In genomic region chr15:84556674-84557073, GRCm38 (mm10) we compare ENCODE assay signal across 9 mouse cellular contexts. TPM values are rescaled to one million over a fixed set of nuclear protein-coding genes. Genes with fewer than 3 reads are reported as not detected.
DNase-seq lines count a peak whose midpoint lies in the region; ATAC-seq and TF ChIP-seq lines count a peak whose summit lies in the region.
"Had no signal": no experiment of that assay in that cellular context is flagged by ENCODE, and none has a peak within 500 bp of the region (broad histone marks: within the 10 kb centered on the region; RNA-seq: fewer than 3 reads in every experiment).

No protein-coding gene starts in this region.

- H3K4me2 ChIP-seq in heart, embryonic 15.5 days = peak overlapping the region; percentile 86
- H3K4me2 ChIP-seq in forebrain, embryonic 11.5 days (ENCODE audit: low read depth, low read length, severe bottlenecking) = peak overlapping the region; percentile 81
- peak overlapping the region; percentile 86 for H3K4me2 ChIP-seq in limb, embryonic 14.5 days (replicated peaks; ENCODE audit: low read depth, low read length, severe bottlenecking)

- TF ChIP-seq POLR2A in limb, embryonic 14.5 days (IDR thresholded peaks at IDR 0.05; ENCODE audit: borderline replicate concordance, extremely low read depth, insufficient read depth, insufficient read length) = no peak

- ATAC-seq in heart, embryonic 15.5 days (replicated peaks; ENCODE audit: insufficient number of reproducible peaks, insufficient read depth, low FRiP score, low read depth) = no peak
- ATAC-seq in forebrain, embryonic 11.5 days (replicated peaks; ENCODE audit: low FRiP score) = 0 out of 2 replicates have a peak, but pooled peaks have one; percentile 9
- ATAC-seq in limb, embryonic 14.5 days (ENCODE audit: low FRiP score, low read depth) = no peak

- DNase-seq in heart, postnatal 25 days (ENCODE audit: low spot score) = no peak
- DNase-seq in R1 (ENCODE audit: low read depth, low spot score) = peak; percentile 16
- DNase-seq in forebrain, embryonic 11.5 days (ENCODE audit: low spot score) = no peak
- DNase-seq in limb, embryonic 14.5 days (ENCODE audit: low spot score) = no peak
- no peak for DNase-seq in yolk sac, embryonic 10.5 days (ENCODE audit: low spot score)
- no peak for DNase-seq in c-Kit-positive CD71-positive TER-119-positive erythroid progenitor cells, embryonic 14.5 days (ENCODE audit: low spot score)
- no peak for DNase-seq in frontal cortex, postnatal 36 days (ENCODE audit: low spot score in 2 of 2)

- peaks cover 11% of the 10 kb centered on the region for H3K4me1 ChIP-seq in heart, embryonic 15.5 days (replicated peaks)
- H3K4me1 ChIP-seq in forebrain, embryonic 11.5 days (replicated peaks; ENCODE audit: control insufficient read depth, insufficient read depth, low read length) = peaks cover 9% of the 10 kb centered on the region; the same call in 1 of the 2 replicates
- H3K4me1 ChIP-seq in limb, embryonic 14.5 days (ENCODE audit: control insufficient read depth, insufficient read depth, low read length) = peaks cover 6% of the 10 kb centered on the region; the same call in 1 of the 2 replicates

- H3K27me3 ChIP-seq in heart, embryonic 15.5 days = no peaks in the 10 kb centered on the region
- no peaks in the 10 kb centered on the region for H3K27me3 ChIP-seq in forebrain, embryonic 11.5 days (ENCODE audit: control insufficient read depth, insufficient read depth, low read length)
- H3K27me3 ChIP-seq in limb, embryonic 14.5 days (ENCODE audit: control insufficient read depth, insufficient read depth, low read length) = no peaks in the 10 kb centered on the region

- H3K27ac ChIP-seq in heart, embryonic 15.5 days = no peak overlapping the region
- H3K27ac ChIP-seq in forebrain, embryonic 11.5 days (ENCODE audit: low read depth, low read length) = no peak overlapping the region
- no peak overlapping the region for H3K27ac ChIP-seq in limb, embryonic 14.5 days (replicated peaks; ENCODE audit: low read depth, low read length)

- H3K9ac ChIP-seq in heart, embryonic 15.5 days = no peak overlapping the region
- no peak overlapping the region; the same call in 1 of the 2 replicates for H3K9ac ChIP-seq in forebrain, embryonic 11.5 days (ENCODE audit: low read length)
- H3K9ac ChIP-seq in limb, embryonic 14.5 days (ENCODE audit: low read depth, low read length, severe bottlenecking) = no peak overlapping the region

- no peaks in the 10 kb centered on the region for H3K9me3 ChIP-seq in heart, embryonic 15.5 days (replicated peaks)
- no peaks in the 10 kb centered on the region for H3K9me3 ChIP-seq in forebrain, embryonic 11.5 days (ENCODE audit: control insufficient read depth, low read length)
- no peaks in the 10 kb centered on the region for H3K9me3 ChIP-seq in limb, embryonic 14.5 days (ENCODE audit: control insufficient read depth, low read length)

- no peaks in the 10 kb centered on the region for H3K36me3 ChIP-seq in heart, embryonic 15.5 days
- no peaks in the 10 kb centered on the region; the same call in 1 of the 2 replicates for H3K36me3 ChIP-seq in forebrain, embryonic 11.5 days (ENCODE audit: control insufficient read depth, insufficient read depth, low read length)
- H3K36me3 ChIP-seq in limb, embryonic 14.5 days (ENCODE audit: control insufficient read depth, insufficient read depth, low read length) = peaks cover 29% of the 10 kb centered on the region
- H3K36me3 ChIP-seq: G1E had no signal

- intact Hi-C loops in heart, postnatal 25 days (cut with DNase I) = no loop called here

- peak overlapping the region; percentile 86; the same call in 1 of the 2 replicates for H3K4me3 ChIP-seq in heart, embryonic 15.5 days
- H3K4me3 ChIP-seq in forebrain, embryonic 11.5 days (ENCODE audit: low read depth, low read length) = peak overlapping the region; percentile 63
- peak overlapping the region; percentile 62 for H3K4me3 ChIP-seq in limb, embryonic 14.5 days (replicated peaks; ENCODE audit: low read length)

- 92% methylated on average over 17 of the region's 17 CpGs for WGBS in heart, embryonic 15.5 days
- WGBS in forebrain, embryonic 11.5 days = 94% methylated on average over 17 of the region's 17 CpGs
- 99% methylated on average over 17 of the region's 17 CpGs for WGBS in limb, embryonic 14.5 days

RNA-seq across cellular contexts. Expression of gene Rtl6, which starts 0.9 kb away (rescaled TPM):
- 8.5 and 11.1 TPM in 2 replicates for polyA plus RNA-seq in heart, embryonic 15.5 days (2015; fragmentation: Nextera tagmentation; extraction: Ambion mirVana)
- 1 to 10 TPM; 6.5 to 7.2 TPM for total RNA-seq in heart, postnatal 25 days (2021)
- 30.0 and 30.9 TPM in 2 replicates for polyA plus RNA-seq in forebrain, embryonic 11.5 days (2014; fragmentation: Nextera tagmentation; extraction: Ambion mirVana)
- 16.9 and 20.9 TPM in 2 replicates for polyA plus RNA-seq in limb, embryonic 14.5 days (2012; rRNA removed)
- polyA plus RNA-seq in limb, embryonic 14.5 days (2014; fragmentation: Nextera tagmentation; extraction: Ambion mirVana) = 13.4 and 13.9 TPM in 2 replicates
- polyA plus RNA-seq: G1E had no signal
